Mouse (Mus musculus): ENCODE data around the gene 4933428G20Rik.

DNA sequence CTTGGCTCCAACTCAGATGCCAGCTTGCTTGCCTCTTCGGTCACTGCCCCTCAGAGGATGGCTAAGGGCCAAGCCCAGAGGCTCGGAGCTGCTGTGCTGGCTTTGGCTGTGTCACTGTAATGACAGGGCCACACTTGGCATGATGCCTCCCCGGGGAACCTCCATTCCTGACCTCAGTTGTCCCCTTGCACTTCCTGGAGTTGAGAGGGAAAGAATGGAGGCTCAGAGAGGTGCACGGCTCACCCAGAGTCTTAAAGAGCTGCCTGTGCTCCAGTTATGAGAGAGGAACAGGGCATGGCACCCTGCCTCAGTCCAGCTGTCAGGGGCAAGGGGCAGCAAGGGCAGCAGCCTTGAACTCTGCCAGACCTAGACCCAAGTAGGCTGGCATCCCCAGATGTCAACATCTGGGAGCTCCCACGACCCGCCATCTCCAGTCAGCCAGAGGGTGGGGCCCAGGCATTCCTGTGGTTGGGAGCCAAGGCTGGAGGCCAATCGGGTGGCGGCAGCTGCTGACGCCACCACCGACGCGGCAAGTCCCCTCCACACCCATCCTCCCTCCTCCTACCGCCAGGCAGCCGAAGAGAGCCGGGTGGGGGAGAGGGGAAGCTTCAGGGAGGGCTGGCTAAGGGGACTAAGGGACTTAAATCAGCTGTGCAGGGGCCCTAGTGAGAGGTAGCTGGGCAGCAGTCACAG is 50.4 kb downstream of the 4933428G20Rik start:
- TF ChIP-seq E2F4 (IDR thresholded peaks at IDR 0.05; ENCODE audit: insufficient read depth) (no peak), POLR2A (IDR thresholded peaks at IDR 0.05; ENCODE audit: insufficient read length, low read depth) (peak; percentile 52), CEBPB (IDR thresholded peaks at IDR 0.05; ENCODE audit: insufficient read depth, poor library complexity, severe bottlenecking) (no peak), USF1 (IDR thresholded peaks at IDR 0.05; ENCODE audit: low read depth) (no peak), MAX (IDR thresholded peaks at IDR 0.05; ENCODE audit: low read depth) (no peak), MYOG (IDR thresholded peaks at IDR 0.05; ENCODE audit: control insufficient read depth in 1 of 3, insufficient read depth in 1 of 3, insufficient read length in 2 of 3, low read depth in 2 of 3) (peak in 2 of 3 experiments; percentile 11 to 58), SRF (IDR thresholded peaks at IDR 0.05; ENCODE audit: control insufficient read depth, insufficient read length, low read depth) (no peak), MYOD1 (IDR thresholded peaks at IDR 0.05; ENCODE audit: control insufficient read depth in 1 of 3, insufficient read length in 2 of 3, low read depth in 2 of 3) (peak in 1 of 3 experiments; percentile 60), POLR2AphosphoS2 (IDR thresholded peaks at IDR 0.05; ENCODE audit: insufficient read length, low read depth) (peak; percentile 30)

Measured in myocyte (in vitro differentiated cells).